Mouse (Mus musculus) CD4-positive helper T cell, adult 2 months (primary cell): ENCODE data around the gene Ces3a.
"Not testable (repeated sequence)": the region's sequence is repeated elsewhere in the genome, so short reads cannot be mapped to it uniquely, and the experiment has no call there.

ENCODE experiments used
- DNase-seq: peaks from one replicate; pipeline ENCODE4 v3.0.0-alpha.2; 2012; ENCODE audit warnings: low read depth, missing footprints, low spot score

The Ces3a gene

DNA sequence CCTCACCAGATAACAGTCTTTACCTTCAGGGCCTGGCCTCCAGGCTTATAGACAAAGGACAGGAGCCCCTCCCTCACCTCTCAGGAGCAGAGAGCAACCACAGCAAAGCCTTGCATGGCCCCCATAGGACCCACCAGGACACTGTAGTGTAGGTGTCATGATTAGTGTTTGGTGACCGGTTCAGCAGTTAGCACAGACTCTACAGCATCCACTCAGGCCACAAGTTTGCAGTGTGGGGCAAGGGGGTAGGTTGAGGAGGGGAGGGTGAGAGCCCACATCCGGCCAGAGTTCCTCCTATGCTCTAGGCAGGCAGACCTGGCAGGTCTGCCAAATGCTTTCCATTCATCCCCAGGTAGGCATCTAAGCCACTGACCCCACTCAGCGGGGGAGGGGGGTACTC is 45.6 kb downstream of the Ces3a start:
- DNase-seq, result no peak

DNA sequence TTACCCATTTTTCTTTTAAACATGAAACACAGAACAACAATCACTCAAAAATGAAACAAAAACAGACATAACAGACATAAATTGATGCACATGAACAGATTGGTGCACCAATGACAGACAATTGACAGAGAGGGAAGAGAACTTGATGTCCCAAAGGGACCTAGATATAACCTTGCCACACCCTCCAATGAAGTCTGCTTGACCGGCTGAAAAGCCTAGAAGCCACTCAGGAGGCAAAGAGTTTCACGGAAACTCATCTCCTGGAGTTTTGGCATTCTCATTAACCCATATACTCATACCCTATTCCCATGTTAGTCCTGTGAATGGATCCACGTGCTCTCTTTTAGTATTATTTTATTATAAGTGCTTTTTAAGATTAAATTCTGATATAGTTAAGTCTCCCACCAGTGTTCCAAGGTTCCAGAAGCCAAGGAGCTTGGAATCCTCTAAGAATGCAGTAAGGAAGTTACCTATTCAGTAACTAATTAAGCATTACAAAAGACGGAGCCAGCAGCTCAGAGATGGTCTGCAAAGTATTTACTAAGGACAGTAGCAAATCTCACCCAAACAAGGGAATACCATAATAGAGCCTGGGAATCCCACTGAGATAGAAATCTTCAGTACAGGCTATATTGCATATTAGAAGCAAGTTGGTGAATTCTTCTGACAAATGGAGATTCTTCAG is 53.8 kb downstream of the Ces3a start:
- DNase-seq, result not testable (repeated sequence)

DNA sequence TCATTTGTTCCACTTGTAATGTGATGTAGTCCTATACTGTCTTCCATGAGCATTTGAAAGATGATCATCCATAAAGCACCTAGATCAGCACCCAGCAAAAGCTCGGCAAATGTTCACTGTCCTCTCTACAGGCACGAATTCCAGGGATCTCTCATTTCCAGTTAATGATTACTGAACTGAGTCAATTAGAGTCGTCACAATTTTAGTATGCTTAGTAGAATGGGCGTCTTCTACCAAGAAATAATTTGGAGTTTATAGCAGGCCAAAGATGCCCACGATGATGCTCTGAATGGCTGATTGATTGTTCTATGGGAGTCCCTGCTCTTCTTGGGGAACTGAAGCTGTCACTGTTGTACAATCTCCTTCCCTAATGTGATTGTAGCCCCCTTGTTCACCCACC is 55.3 kb downstream of the Ces3a start:
- DNase-seq, result not testable (repeated sequence)

DNA sequence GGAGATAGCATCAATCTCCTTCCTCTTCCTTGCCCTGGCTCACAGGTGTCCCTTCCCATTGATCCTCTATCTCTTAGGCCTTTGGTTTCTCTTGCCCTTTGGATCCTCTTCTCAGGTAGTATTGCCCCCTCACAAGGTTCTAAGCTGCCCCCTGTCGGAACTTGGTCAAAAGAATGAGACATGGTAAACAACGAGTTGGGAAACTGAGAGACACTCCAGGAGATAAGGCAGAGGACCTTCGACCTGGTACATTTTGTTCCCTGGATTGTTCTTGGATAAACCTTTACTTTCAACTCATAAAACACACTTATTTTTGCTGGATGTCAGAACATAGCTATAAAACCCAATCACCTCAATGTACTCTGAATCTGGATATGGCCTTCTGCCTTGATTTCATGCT is 55.8 kb downstream of the Ces3a start:
- DNase-seq, result no peak
